Mouse (Mus musculus) erythroblast, embryonic 14.5 days (primary cell): ENCODE data around the gene Dll1.

Experiments
- GATA1 ChIP-seq: IDR thresholded peaks from 2 replicates; pipeline ENCODE4 v1.6.1; 2012; ENCODE audit warnings: low read length, inconsistent platforms, mixed read lengths
- TAL1 ChIP-seq: IDR thresholded peaks from 3 replicates; pipeline ENCODE4 v1.6.1; 2012; ENCODE audit warnings: low read length, inconsistent platforms, mixed read lengths

- TF ChIP-seq GATA1 (no peak), TAL1 (no peak)
Observed at GRCm38 (mm10) chr17:15388892-15389291, 12.2 kb upstream of the Dll1 start.
